Mouse (Mus musculus) right cerebral cortex, adult 2 months (tissue): ENCODE data around the gene Shcbp1.
"Not testable (repeated sequence)": the region's sequence is repeated elsewhere in the genome, so short reads cannot be mapped to it uniquely, and the experiment has no call there.

Source experiments
- DNase-seq, 2 experiments: peaks; one replicate each; pipeline ENCODE4 v3.0.0; 2021 to 2022; ENCODE audit warnings: low spot score in 2 of 2

The Shcbp1 gene

GRCm38 (mm10) chr8:4779254-4780055 is at the start of gene Shcbp1:
Gene Shcbp1 (minus strand): TSS chr8:4779567.
- DNase-seq: peak; percentile 94

GRCm38 (mm10) chr8:4808831-4809230 is 29.5 kb upstream of the Shcbp1 start:
- no peak for DNase-seq

DNA sequence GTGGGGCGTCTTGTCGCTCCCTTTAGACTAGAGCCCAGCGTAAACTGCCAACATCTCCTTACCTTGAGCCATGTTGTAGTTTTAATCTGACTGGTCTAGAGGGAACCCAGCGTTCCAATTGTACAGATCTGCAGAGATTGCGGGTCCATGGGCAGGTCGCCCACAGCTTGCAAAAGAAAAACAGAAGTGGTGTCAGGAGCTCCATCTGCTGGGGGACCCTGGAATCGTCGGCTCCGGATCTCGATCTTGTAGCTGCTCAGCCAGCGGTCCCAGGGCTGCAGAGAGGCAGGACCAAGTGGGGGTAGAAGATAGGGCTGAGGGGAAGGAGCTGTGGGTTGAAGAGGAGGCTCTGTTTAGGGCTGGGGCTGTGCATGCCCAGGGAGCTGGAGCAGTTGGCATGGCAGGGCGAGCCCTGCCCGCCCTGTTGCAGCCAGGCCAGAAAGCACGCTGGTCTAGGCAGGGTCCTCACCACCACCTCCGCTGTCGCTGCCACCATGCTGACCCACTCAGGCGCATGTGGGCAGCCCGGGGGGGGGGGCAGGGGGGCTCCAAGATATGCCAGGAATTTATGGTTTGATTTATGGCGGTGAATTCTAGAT is 21.3 kb upstream of the Shcbp1 start:
- DNase-seq: peak; percentile 28 to 29

- DNase-seq: no peak
Measured at GRCm38 (mm10) chr8:4778266-4778665, 1.1 kb downstream of the Shcbp1 start.

- DNase-seq: peak; percentile 57 to 62
Measured at GRCm38 (mm10) chr8:4764751-4765150, 14.6 kb downstream of the Shcbp1 start.

- DNase-seq: no peak
Measured at GRCm38 (mm10) chr8:4753048-4753447, 26.3 kb downstream of the Shcbp1 start.

DNA sequence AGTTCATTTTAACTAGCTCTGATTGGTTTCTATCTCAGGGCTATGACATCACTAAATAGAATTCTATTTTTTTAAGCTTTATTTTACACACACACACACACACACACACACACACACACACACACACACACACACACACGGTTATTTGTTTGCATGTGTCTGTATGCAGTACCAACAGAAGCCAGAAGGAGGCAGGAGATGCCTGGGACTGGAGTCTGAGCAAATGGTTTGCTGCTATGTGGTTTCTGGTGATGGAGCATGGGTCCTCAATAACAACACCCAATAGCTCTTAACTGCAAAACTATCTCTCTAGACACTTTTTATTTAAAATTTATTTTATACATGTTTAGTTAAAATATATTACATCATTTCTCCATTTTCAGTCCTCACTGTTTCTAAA is 48.4 kb downstream of the Shcbp1 start:
- DNase-seq: no peak

GRCm38 (mm10) chr8:4715546-4715945 is 63.8 kb downstream of the Shcbp1 start:
- DNase-seq: no peak

- DNase-seq: not testable (repeated sequence)
Measured at GRCm38 (mm10) chr8:4708346-4708745, 71.0 kb downstream of the Shcbp1 start.

DNA sequence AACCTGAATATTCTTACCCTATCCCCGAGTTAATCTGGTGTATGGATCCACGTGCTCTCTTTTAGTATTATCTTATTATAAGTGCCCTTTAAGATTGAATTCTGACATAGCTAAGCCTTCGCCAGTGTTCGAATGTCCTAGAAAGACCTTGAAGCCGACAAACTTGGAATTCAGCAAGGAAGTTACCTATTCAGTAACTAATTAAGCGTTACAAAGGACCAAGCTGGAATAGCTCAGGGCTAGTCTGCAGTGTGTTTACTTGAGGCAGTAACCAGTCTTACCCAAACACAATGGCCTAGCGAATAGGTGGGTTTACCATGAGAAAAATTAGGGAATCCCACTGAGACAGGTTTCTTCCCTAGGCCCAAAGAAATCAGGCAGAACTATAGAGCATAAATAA is 71.5 kb downstream of the Shcbp1 start:
- not testable (repeated sequence) for DNase-seq

- DNase-seq: no peak
Measured at GRCm38 (mm10) chr8:4691634-4692033, 87.7 kb downstream of the Shcbp1 start.
